Mouse (Mus musculus) naive thymus-derived CD4-positive, alpha-beta T cell, adult 2 months (primary cell): ENCODE results near the gene Ercc6l2.

Experiments used
- DNase-seq: peaks from one replicate; pipeline ENCODE4 v3.0.0-alpha.2; 2011; ENCODE audit warnings: low read depth

Gene Ercc6l2

GRCm38 (mm10) chr13:63814746-63815681 lies at the start of gene Ercc6l2:
Gene Ercc6l2 (plus strand): TSS chr13:63815240.
- peak; percentile 99 for DNase-seq

- no peak for DNase-seq
These were observed 49.0 kb upstream of the Ercc6l2 start for GRCm38 (mm10) chr13:63766065-63766464.

- no peak for DNase-seq
These were observed 44.0 kb upstream of the Ercc6l2 start for GRCm38 (mm10) chr13:63771009-63771408.

GRCm38 (mm10) chr13:63778925-63779324 lies 36.1 kb upstream of the Ercc6l2 start:
- DNase-seq, result no peak

GRCm38 (mm10) chr13:63779376-63780291 lies 35.4 kb upstream of the Ercc6l2 start:
- DNase-seq, result no peak

GRCm38 (mm10) chr13:63792234-63792831 lies 22.7 kb upstream of the Ercc6l2 start:
- no peak for DNase-seq

- no peak for DNase-seq
These were observed 21.4 kb upstream of the Ercc6l2 start for GRCm38 (mm10) chr13:63793345-63794308.

GRCm38 (mm10) chr13:63798677-63799076 lies 16.4 kb upstream of the Ercc6l2 start:
- DNase-seq, result no peak

GRCm38 (mm10) chr13:63799940-63800339 lies 15.1 kb upstream of the Ercc6l2 start:
- DNase-seq, result no peak

GRCm38 (mm10) chr13:63801289-63801688 lies 13.8 kb upstream of the Ercc6l2 start:
- no peak for DNase-seq

GRCm38 (mm10) chr13:63807233-63807632 lies 7.8 kb upstream of the Ercc6l2 start:
- no peak for DNase-seq

- peak; percentile 23 for DNase-seq
These were observed 7.1 kb upstream of the Ercc6l2 start for GRCm38 (mm10) chr13:63807979-63808378.

GRCm38 (mm10) chr13:63811477-63811876 lies 3.6 kb upstream of the Ercc6l2 start:
- DNase-seq, result no peak

- no peak for DNase-seq
These were observed 891 bp downstream of the Ercc6l2 start for GRCm38 (mm10) chr13:63815931-63816330.

GRCm38 (mm10) chr13:63845758-63846157 lies 30.7 kb downstream of the Ercc6l2 start:
- no peak for DNase-seq

- no peak for DNase-seq
These were observed 35.4 kb downstream of the Ercc6l2 start for GRCm38 (mm10) chr13:63850308-63851011.

- no peak for DNase-seq
These were observed 57.7 kb downstream of the Ercc6l2 start for GRCm38 (mm10) chr13:63872585-63873282.

- no peak for DNase-seq
These were observed 62.1 kb downstream of the Ercc6l2 start for GRCm38 (mm10) chr13:63877138-63877537.

GRCm38 (mm10) chr13:63879105-63879863 lies 64.2 kb downstream of the Ercc6l2 start:
- DNase-seq, result no peak
